Mouse (Mus musculus): ENCODE results near the gene Slc6a2. TPM values are rescaled to one million over a fixed set of nuclear protein-coding genes. Genes with fewer than 3 reads are reported as not detected.

Slc6a2 gene
- 0.03 TPM for polyA plus RNA-seq (2014; fragmentation: Illumina TruSeq; extraction: RNeasy Lipid Tissue Mini Kit (QIAGEN cat#74804); ENCODE audit: low read depth, low replicate concordance)

GRCm38 (mm10) chr8:92959779-92960178 lies at the start of gene Slc6a2:
Gene Slc6a2 (plus strand): TSS chr8:92960079.

DNA sequence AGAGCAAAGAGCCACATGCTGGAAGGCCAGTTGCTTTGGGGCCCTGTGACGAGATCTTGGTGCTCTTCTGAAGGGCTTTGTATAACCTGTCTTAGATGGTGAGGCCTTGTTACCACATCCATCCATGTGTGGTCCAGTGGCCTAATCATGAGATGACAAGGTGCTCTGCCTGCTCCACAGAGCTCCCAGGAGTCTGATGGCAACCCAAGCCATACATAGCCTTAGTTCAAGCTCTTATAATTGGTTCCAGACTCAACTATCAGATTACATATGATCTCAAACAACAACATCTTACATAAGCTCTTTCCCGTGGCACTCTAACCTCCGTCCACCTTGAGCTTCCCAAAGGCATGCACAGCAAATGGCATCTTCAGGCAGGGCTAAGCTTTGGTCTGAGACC lies 88.2 kb downstream of the Slc6a2 start, which contains the start of gene Ces1a:
Ces1a (minus strand) TSS at position 101 of the 400 bp plus-strand sequence.

Other genes with a start within 250 kb of the Slc6a2 start
- gene Mmp2, start 132.8 kb upstream of the Slc6a2 start, polyA plus RNA-seq (2014; fragmentation: Illumina TruSeq; extraction: RNeasy Lipid Tissue Mini Kit (QIAGEN cat#74804); ENCODE audit: low read depth, low replicate concordance): 1.4 TPM
- 0.67 TPM for gene Lpcat2, start 104.7 kb upstream of the Slc6a2 start, polyA plus RNA-seq (2014; fragmentation: Illumina TruSeq; extraction: RNeasy Lipid Tissue Mini Kit (QIAGEN cat#74804); ENCODE audit: low read depth, low replicate concordance)
- 0.36 TPM for gene Capns2, start 58.7 kb upstream of the Slc6a2 start, polyA plus RNA-seq (2014; fragmentation: Illumina TruSeq; extraction: RNeasy Lipid Tissue Mini Kit (QIAGEN cat#74804); ENCODE audit: low read depth, low replicate concordance)
- 2.4 TPM for gene Ces1a, start 88.1 kb downstream of the Slc6a2 start, polyA plus RNA-seq (2014; fragmentation: Illumina TruSeq; extraction: RNeasy Lipid Tissue Mini Kit (QIAGEN cat#74804); ENCODE audit: low read depth, low replicate concordance)
- gene Ces1b, start 119.9 kb downstream of the Slc6a2 start, polyA plus RNA-seq (2014; fragmentation: Illumina TruSeq; extraction: RNeasy Lipid Tissue Mini Kit (QIAGEN cat#74804); ENCODE audit: low read depth, low replicate concordance): not detected
- 0.22 TPM for gene Ces1c, start 171.2 kb downstream of the Slc6a2 start, polyA plus RNA-seq (2014; fragmentation: Illumina TruSeq; extraction: RNeasy Lipid Tissue Mini Kit (QIAGEN cat#74804); ENCODE audit: low read depth, low replicate concordance)
- 26.4 TPM for gene Ces1d, start 237.8 kb downstream of the Slc6a2 start, polyA plus RNA-seq (2014; fragmentation: Illumina TruSeq; extraction: RNeasy Lipid Tissue Mini Kit (QIAGEN cat#74804); ENCODE audit: low read depth, low replicate concordance)

Data from testis, adult 10 weeks (tissue).